32 mouse cellular contexts compared by ENCODE assay signal in the genomic region with DNA sequence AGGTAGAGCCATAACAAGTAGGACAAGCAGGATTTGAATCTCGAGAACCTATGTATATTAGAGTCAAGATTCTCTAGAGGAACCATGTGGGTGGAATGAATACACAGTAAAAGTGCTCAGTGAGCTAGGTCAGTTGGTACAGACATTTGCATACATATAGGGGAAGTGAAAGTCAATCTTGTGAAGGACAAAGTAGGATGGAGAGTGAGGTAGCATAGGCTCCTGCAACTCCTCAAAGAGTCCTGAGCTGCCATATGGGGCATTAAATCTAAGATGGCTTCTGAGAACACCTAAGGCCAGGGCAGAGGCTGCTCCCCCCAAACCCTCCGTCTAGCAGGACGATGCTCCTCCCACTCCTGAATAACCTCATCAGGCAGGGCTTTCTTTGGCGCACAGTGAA. TPM values are rescaled to one million over a fixed set of nuclear protein-coding genes. Genes with fewer than 3 reads are reported as not detected.
DNase-seq lines count a peak whose midpoint lies in the region; ATAC-seq and TF ChIP-seq lines count a peak whose summit lies in the region.
"Had no signal": no experiment of that assay in that cellular context is flagged by ENCODE, and none has a peak within 500 bp of the region (broad histone marks: within the 10 kb centered on the region; RNA-seq: fewer than 3 reads in every experiment).

No protein-coding gene starts in this region.

- WGBS in spleen, adult 2 months = 67% methylated on average over 4 of the region's 4 CpGs
- WGBS in thymus, adult 2 months = 81% methylated on average over 4 of the region's 4 CpGs

- H3K36me3 ChIP-seq in spleen, adult 2 months (ENCODE audit: control insufficient read depth, insufficient read depth, low read length) = no peaks in the 10 kb centered on the region
- H3K36me3 ChIP-seq in ES-E14 (ENCODE audit: control insufficient read depth, insufficient read depth, low read length, poor library complexity, severe bottlenecking) = no peaks in the 10 kb centered on the region
- H3K36me3 ChIP-seq in splenic B cell, adult 2 months (ENCODE audit: control insufficient read depth, insufficient read depth, low read length, poor library complexity, severe bottlenecking) = no peaks in the 10 kb centered on the region
- no peaks in the 10 kb centered on the region for H3K36me3 ChIP-seq in thymus, adult 2 months (ENCODE audit: control insufficient read depth, insufficient read depth, low read length)
- H3K36me3 ChIP-seq: embryonic facial prominence, embryonic 13.5 days; forebrain, embryonic 15.5 days; heart, embryonic 15.5 days; intestine, embryonic 15.5 days; limb, embryonic 15.5 days; midbrain, embryonic 15.5 days had no signal

- H3K27ac ChIP-seq in spleen, adult 2 months (ENCODE audit: insufficient read depth, low read length) = peak overlapping the region; percentile 2; the same call in 1 of the 2 replicates
- H3K27ac ChIP-seq in ES-E14 (ENCODE audit: insufficient read depth, low read depth, low read length, poor library complexity, severe bottlenecking) = peak overlapping the region; percentile 37; the same call in 1 of the 2 replicates
- H3K27ac ChIP-seq in thymus, adult 2 months (ENCODE audit: control insufficient read depth, insufficient read depth, low read length) = no peak overlapping the region
- H3K27ac ChIP-seq: embryonic facial prominence, embryonic 13.5 days; forebrain, embryonic 15.5 days; heart, embryonic 15.5 days; intestine, embryonic 15.5 days; limb, embryonic 15.5 days; midbrain, embryonic 15.5 days; neural tube, embryonic 13.5 days had no signal

- H3K9me3 ChIP-seq in ES-E14 (ENCODE audit: control insufficient read depth, insufficient read depth, low read depth, low read length) = no peaks in the 10 kb centered on the region
- H3K9me3 ChIP-seq: embryonic facial prominence, embryonic 13.5 days; forebrain, embryonic 15.5 days; heart, embryonic 15.5 days; intestine, embryonic 15.5 days; limb, embryonic 15.5 days; megakaryocyte, embryonic 14.5 days; midbrain, embryonic 15.5 days; neural tube, embryonic 13.5 days had no signal

- H3K9ac ChIP-seq in ES-E14 (ENCODE audit: insufficient read depth, low read depth, low read length, poor library complexity, severe bottlenecking) = no peak overlapping the region
- H3K9ac ChIP-seq: embryonic facial prominence, embryonic 13.5 days; forebrain, embryonic 15.5 days; heart, embryonic 15.5 days; intestine, embryonic 15.5 days; limb, embryonic 15.5 days; midbrain, embryonic 15.5 days; neural tube, embryonic 13.5 days had no signal

- no peak for TF ChIP-seq CTCF in spleen, adult 2 months (IDR thresholded peaks at IDR 0.05; ENCODE audit: extremely low read depth, insufficient read depth, insufficient read length, insufficient replicate concordance)
- no peak for TF ChIP-seq CTCF in thymus, adult 2 months (IDR thresholded peaks at IDR 0.05; ENCODE audit: borderline replicate concordance, control insufficient read depth, extremely low read depth, insufficient read depth, low read length, poor library complexity)

- no peaks in the 10 kb centered on the region for H3K27me3 ChIP-seq in spleen, adult 2 months (ENCODE audit: control insufficient read depth, insufficient read depth, low read length)
- no peaks in the 10 kb centered on the region for H3K27me3 ChIP-seq in splenic B cell, adult 2 months (ENCODE audit: control insufficient read depth, insufficient read depth, low read length, poor library complexity, severe bottlenecking)
- H3K27me3 ChIP-seq in thymus, adult 2 months (ENCODE audit: control insufficient read depth, insufficient read depth, low read length) = no peaks in the 10 kb centered on the region
- H3K27me3 ChIP-seq: embryonic facial prominence, embryonic 13.5 days; forebrain, embryonic 15.5 days; heart, embryonic 15.5 days; intestine, embryonic 15.5 days; limb, embryonic 15.5 days; midbrain, embryonic 15.5 days; neural tube, embryonic 13.5 days had no signal

- H3K4me1 ChIP-seq in spleen, adult 2 months (ENCODE audit: control insufficient read depth, insufficient read depth, insufficient read length) = peaks cover 2% of the 10 kb centered on the region; the same call in 1 of the 2 replicates
- peaks cover 15 to 23% of the 10 kb centered on the region in 2 experiments for H3K4me1 ChIP-seq in ES-E14 (ENCODE audit: control insufficient read depth in 2 of 2, insufficient read depth in 2 of 2, low read length in 2 of 2, poor library complexity in 1 of 2)
- H3K4me1 ChIP-seq in thymus, adult 2 months (replicated peaks; ENCODE audit: control insufficient read depth, insufficient read depth, low read length) = no peaks in the 10 kb centered on the region
- H3K4me1 ChIP-seq: embryonic facial prominence, embryonic 13.5 days; forebrain, embryonic 15.5 days; heart, embryonic 15.5 days; intestine, embryonic 15.5 days; limb, embryonic 15.5 days; megakaryocyte, embryonic 14.5 days; midbrain, embryonic 15.5 days; neural tube, embryonic 13.5 days had no signal

- peak in 1 of 2 experiments; percentile 44 for DNase-seq in spleen, adult 2 months (ENCODE audit: low read depth in 1 of 2, low spot score in 2 of 2)
- no peak for DNase-seq in spleen, postnatal 14 days (ENCODE audit: low spot score in 2 of 2)
- DNase-seq in ES-E14 (ENCODE audit: low read depth, low spot score) = no peak
- peak; percentile 83 for DNase-seq in splenic B cell, adult 2 months (ENCODE audit: low read depth, low spot score)
- no peak for DNase-seq in layer of hippocampus, adult 8-10 months (ENCODE audit: low spot score in 2 of 2)
- DNase-seq in thymus, adult 2 months = no peak
- DNase-seq in left cerebral cortex, postnatal 14 days (ENCODE audit: low spot score in 2 of 2) = no peak
- DNase-seq: adrenal gland, postnatal 10 days; cerebellum, adult 18-20 months; cerebellum, postnatal 14 days; embryo, embryonic 11 days; gastrocnemius, postnatal 14 days; heart, postnatal 36 days; kidney, adult 9 months; kidney, postnatal 25 days; layer of hippocampus, adult 9-11 months; left cerebral cortex, postnatal 4 days; lung, adult 2 months; lung, postnatal 14 days; thymus, postnatal 25 days had no signal

- TF ChIP-seq POLR2A in spleen, adult 2 months (IDR thresholded peaks at IDR 0.05; ENCODE audit: low read depth, low read length) = no peak
- no peak for TF ChIP-seq POLR2A in thymus, adult 2 months (IDR thresholded peaks at IDR 0.05; ENCODE audit: control insufficient read depth, extremely low read depth, insufficient read depth, low read length, poor library complexity)

- intact Hi-C loops in left cerebral cortex, postnatal 14 days (cut with DNase I) = no loop called here

- no peak overlapping the region for H3K4me3 ChIP-seq in spleen, adult 2 months (ENCODE audit: extremely low read depth, insufficient read depth, insufficient read length)
- no peak overlapping the region for H3K4me3 ChIP-seq in ES-E14 (ENCODE audit: insufficient read depth in 1 of 2, low read depth in 1 of 2, low read length in 2 of 2, poor library complexity in 1 of 2, severe bottlenecking in 1 of 2)
- H3K4me3 ChIP-seq in thymus, adult 2 months (ENCODE audit: control insufficient read depth, insufficient read depth, low read length) = no peak overlapping the region
- H3K4me3 ChIP-seq: embryonic facial prominence, embryonic 13.5 days; erythroblast, embryonic 14.5 days; forebrain, embryonic 15.5 days; heart, embryonic 15.5 days; intestine, embryonic 15.5 days; limb, embryonic 15.5 days; megakaryocyte, embryonic 14.5 days; midbrain, embryonic 15.5 days; myocyte; neural tube, embryonic 13.5 days had no signal

- peak; percentile 94 for ATAC-seq in megakaryocyte, adult 5-6 weeks (ENCODE audit: poor library complexity, severe bottlenecking)
- ATAC-seq: forebrain, embryonic 15.5 days; hindbrain, embryonic 16.5 days; intestine, embryonic 15.5 days; midbrain, embryonic 15.5 days had no signal

- in situ Hi-C loops in ES-E14 (cut with MboI; ENCODE audit: low sequenced_read_pairs in 2 of 2, unreplicated experiment in 2 of 2) = no loop called here

TF ChIP-seq in ES-E14, 5 proteins besides CTCF, POLR2A, EP300 and RAD21:
- TF ChIP-seq ZNF384 (IDR thresholded peaks at IDR 0.05; ENCODE audit: low read depth, low read length) (no peak), CHD2 (IDR thresholded peaks at IDR 0.05; ENCODE audit: low read depth, low read length) (no peak), MAFK (IDR thresholded peaks at IDR 0.05; ENCODE audit: insufficient read depth, low read depth, low read length) (no peak), ZC3H11A (IDR thresholded peaks at IDR 0.05; ENCODE audit: borderline replicate concordance, low read depth, low read length) (no peak), HCFC1 (IDR thresholded peaks at IDR 0.05; ENCODE audit: borderline replicate concordance, insufficient read depth, low read length) (no peak)

RNA-seq across cellular contexts. Expression of a gene that starts 39.7 kb away (rescaled TPM):
- polyA plus RNA-seq in spleen, adult 2 months (2012; rRNA removed) = 2.7 and 2.8 TPM in 2 replicates
- total RNA-seq in ES-E14 (2012; rRNA removed) = 193 and 205 TPM in 2 replicates
- total RNA-seq in megakaryocyte, adult 5-6 weeks (2015) = 12.4 and 16.8 TPM in 2 replicates
- total RNA-seq in megakaryocyte, adult 5-6 weeks (2017) = 31.7 and 33.8 TPM in 2 replicates
- 1 to 10 TPM; 2.9 to 5.3 (median 4.0) TPM for total RNA-seq in layer of hippocampus, adult 8-10 months (2022)
- polyA plus RNA-seq in thymus, adult 2 months (2012; rRNA removed) = 7.8 and 8.9 TPM in 2 replicates
- 1 to 10 TPM; 2.3 to 4.3 TPM for total RNA-seq in left cerebral cortex, postnatal 14 days (2021)
